Mouse (Mus musculus) C2C12 (cell line): ENCODE data around the gene Cyp4f18.

ENCODE experiments used
- CEBPB ChIP-seq: IDR thresholded peaks from one replicate; pipeline ENCODE4 v1.6.1; 2011; ENCODE audit warnings: low read depth, mild to moderate bottlenecking, control low read depth, moderate library complexity
- CTCF ChIP-seq: IDR thresholded peaks from one replicate; pipeline ENCODE4 v1.5.1; 2011; ENCODE audit not compliant: control insufficient read depth, insufficient read depth, insufficient read length
- FOSL1 ChIP-seq: IDR thresholded peaks from one replicate; pipeline ENCODE4 v1.8.0; 2011; ENCODE audit warnings: mild to moderate bottlenecking, low read length; ENCODE audit not compliant: poor library complexity, insufficient read depth, severe bottlenecking
- MAX ChIP-seq: IDR thresholded peaks from one replicate; pipeline ENCODE4 v1.6.1; 2011; ENCODE audit warnings: mild to moderate bottlenecking, control low read depth
- MYOD1 ChIP-seq: IDR thresholded peaks from one replicate; pipeline ENCODE4 v1.6.1; 2011; ENCODE audit warnings: low read depth; ENCODE audit not compliant: control insufficient read depth, insufficient read length
- MYOG ChIP-seq: IDR thresholded peaks from one replicate; pipeline ENCODE4 v1.6.1; 2011; ENCODE audit not compliant: control insufficient read depth, insufficient read length; ENCODE audit errors: extremely low read depth
- USF1 ChIP-seq: IDR thresholded peaks from one replicate; pipeline ENCODE4 v1.6.1; 2011; ENCODE audit warnings: low read depth, mild to moderate bottlenecking, control low read depth, moderate library complexity

GRCm38 (mm10) chr8:71988867-71989599, 20.4 kb downstream of the Cyp4f18 start:
- TF ChIP-seq CTCF (no peak), USF1 (no peak), MAX (no peak), CEBPB (no peak), MYOG (no peak), MYOD1 (no peak), FOSL1 (no peak)
